Mouse (Mus musculus) layer of hippocampus, adult 2 months (tissue): ENCODE data around the gene Nfasc. TPM values are rescaled to one million over a fixed set of nuclear protein-coding genes. Genes with fewer than 3 reads are reported as not detected.

Experiments
- DNase-seq, 2 experiments: peaks; one replicate each; pipeline ENCODE4 v3.0.0; 2022; ENCODE audit warnings: low spot score in 2 of 2
- H3K27ac ChIP-seq: fragments of 200-600 bp; 2 replicates; pipeline ENCODE4 v1.8.1; 2022
- H3K4me3 ChIP-seq: fragments of 200-600 bp; 2 replicates; pipeline ENCODE4 v1.8.1; 2022; ENCODE audit warnings: mild to moderate bottlenecking
- CTCF ChIP-seq: fragments of 200-600 bp; conservative IDR thresholded peaks from 2 replicates; pipeline ENCODE4 v1.8.1; 2022; ENCODE audit warnings: antibody characterized with exemption, mild to moderate bottlenecking, moderate library complexity
- total RNA-seq, 2 experiments: library from RNA; stranded (reverse); gene quantifications; 2 replicates each; pipeline ENCODE4 v1.2.3; 2021

The Nfasc gene
- total RNA-seq, 2 experiments from 2014 or later: 150 to 169 TPM

DNA sequence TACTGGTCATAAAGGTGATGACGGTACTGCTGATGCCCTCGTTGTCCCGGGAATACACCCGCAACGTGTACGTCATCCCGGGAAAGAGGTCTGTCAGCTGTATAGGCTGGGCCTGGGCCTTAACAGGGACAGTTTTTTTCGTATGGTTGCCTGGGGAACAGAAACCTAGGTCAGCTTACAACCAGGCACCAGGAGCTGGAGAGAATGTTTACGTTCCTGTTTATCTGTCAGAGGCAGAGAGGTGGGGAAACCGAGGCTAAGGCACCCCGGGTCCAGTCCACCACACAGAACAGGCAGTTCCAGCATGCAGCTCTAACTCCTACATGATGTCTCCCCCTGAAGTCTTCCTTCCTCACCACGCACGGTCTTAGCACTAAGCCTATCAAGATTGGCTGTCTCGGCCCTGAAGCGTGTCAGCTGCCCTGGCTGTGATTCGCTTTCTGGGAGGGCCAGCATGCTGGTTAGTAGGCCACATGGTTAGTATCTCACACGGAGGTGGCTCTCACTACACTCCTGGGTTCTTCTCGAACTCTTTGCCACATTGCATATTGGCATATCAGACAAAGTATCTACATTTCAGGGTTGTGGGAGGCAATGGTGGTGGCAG, 158.5 kb downstream of the Nfasc start:
- no peak for TF ChIP-seq CTCF
- Histone ChIP-seq H3K4me3 (no peak overlapping the region), H3K27ac (0 out of 2 replicates have a peak overlapping the region, but pooled peaks have one; percentile 10)
- no peak for DNase-seq

DNA sequence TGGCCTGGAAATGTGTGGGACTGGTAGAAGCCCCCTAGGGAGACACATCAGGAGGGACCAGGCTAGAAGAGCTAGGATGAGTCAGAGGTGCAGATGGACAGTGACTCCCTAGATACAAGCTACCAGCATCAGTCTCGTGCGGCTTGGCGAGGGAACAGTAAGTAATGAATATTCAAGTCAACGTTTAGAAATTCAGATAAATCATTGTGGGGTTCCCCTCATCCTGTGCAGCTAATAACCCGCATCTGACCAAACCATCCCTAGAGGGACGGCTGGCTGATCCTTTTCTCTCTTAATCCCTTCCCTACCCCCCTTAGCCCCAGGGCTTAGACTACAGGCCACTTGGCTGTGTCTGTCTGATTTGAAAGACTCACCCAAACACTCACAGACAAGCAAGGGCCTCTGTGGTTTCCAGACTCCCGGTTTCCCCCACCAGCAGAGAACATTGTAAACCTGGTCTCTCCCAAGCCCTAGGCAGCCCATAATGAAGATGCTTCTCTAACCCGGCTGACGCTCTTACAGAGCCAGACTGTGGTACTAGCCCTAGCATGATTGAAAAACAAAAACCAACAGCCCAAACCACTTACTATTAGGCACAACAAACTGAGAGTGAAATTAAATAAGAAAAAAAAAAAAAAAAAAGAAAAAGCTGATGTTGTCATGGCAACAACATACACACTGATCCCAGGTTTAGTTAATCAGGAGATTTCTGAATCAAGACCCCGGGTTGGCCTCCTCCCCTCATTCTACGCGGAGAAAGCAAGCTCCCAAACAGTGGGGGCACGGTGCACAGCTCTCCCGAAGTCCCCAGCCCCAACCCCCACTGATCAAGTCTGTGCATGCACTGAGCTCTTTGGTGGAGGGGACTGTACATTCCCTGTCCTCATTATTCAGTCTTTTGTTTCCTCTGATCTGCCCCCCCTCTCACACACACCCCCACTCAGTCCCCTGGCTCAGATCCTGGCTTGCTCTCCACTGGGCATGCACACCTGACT, 159.5 kb downstream of the Nfasc start:
- TF ChIP-seq CTCF: no peak
- no peak for DNase-seq
- no peak overlapping the region for H3K4me3 ChIP-seq
- H3K27ac ChIP-seq: peak overlapping the region; percentile 2; the same call in 1 of the 2 replicates

DNA sequence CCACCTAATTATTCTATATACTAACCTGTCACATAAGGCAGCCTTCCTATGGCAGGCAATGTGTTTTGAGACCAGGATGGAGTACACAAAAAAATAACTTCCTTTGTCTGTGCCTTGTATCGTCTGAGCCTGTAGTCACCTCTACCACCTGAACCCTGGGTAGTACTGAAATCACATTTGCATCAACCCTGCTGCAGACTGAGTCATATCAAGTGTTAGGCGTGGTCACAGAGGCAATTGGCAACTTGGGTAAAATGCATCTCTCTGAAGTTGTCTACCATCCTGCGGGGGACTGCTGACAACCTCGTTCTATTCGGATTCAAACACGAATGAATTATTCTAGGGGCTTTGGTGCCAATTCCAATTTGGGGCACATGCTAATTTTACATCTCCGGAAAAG, 161.5 kb downstream of the Nfasc start:
- DNase-seq: no peak
- no peak overlapping the region for H3K27ac ChIP-seq
- no peak overlapping the region for H3K4me3 ChIP-seq
- TF ChIP-seq CTCF: no peak

DNA sequence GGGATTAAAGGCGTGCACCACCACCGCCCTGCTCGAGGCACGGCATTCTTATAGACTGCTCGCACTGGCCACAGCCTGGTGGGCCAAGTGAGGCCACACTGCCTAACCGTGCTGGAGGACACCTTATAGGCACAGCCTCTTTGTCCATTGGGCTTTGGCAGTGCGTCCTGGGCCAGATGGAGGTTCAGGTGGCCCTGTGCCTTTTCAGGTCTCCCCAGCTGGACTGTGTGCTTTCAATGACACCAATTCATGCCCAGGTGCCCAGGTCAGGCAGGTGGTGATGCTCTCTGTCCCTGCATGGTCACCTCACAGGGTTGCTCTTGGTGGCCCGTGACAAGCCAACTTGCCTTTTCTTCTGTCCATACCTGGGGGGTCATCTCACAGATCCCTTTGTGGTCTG, 164.8 kb downstream of the Nfasc start:
- Histone ChIP-seq H3K27ac (no peak overlapping the region), H3K4me3 (no peak overlapping the region)
- no peak for TF ChIP-seq CTCF
- DNase-seq: no peak

DNA sequence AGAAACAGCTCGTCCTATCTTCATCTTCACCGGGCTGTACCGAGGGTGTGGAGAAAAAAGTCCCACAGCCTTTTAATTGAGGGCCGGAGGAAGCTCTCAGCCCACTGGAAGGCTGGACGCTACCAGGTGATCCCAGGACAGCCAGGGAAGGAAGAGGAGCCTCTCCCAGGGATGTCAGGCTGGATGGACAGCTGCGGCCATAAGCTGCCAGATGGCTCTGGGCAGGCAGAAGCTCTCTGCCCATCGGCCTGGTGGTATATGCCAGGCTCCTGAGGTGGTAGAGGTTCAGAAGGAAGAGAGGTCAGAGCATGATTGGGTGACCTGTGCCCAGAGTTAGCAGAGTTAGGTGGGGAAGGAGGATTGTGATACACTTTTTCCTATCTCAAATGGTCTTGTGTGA, 168.7 kb downstream of the Nfasc start:
- H3K4me3 ChIP-seq: no peak overlapping the region
- no peak for DNase-seq
- no peak for TF ChIP-seq CTCF
- no peak overlapping the region for H3K27ac ChIP-seq

DNA sequence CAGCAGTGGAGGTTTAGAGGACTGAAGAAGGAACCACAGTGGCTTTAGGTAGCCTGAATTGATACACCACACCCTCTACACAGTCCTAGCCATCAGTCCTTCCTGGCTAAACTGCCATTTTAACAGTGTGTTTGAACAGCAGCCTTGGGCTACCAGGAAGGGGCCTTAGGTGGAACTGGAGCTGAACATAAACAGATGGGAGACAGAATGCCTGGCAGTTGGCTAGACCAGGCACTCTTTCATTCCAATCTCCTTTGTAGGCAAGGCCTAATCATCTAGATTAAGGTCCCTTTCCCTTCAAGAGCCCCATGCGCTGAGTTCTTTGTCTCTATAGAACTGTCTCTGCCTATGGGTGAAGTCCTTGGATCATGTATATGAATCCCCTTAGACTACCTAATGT, 170.0 kb downstream of the Nfasc start:
- DNase-seq: no peak
- H3K27ac ChIP-seq: no peak overlapping the region; the same call in 1 of the 2 replicates
- no peak for TF ChIP-seq CTCF
- no peak overlapping the region for H3K4me3 ChIP-seq

DNA sequence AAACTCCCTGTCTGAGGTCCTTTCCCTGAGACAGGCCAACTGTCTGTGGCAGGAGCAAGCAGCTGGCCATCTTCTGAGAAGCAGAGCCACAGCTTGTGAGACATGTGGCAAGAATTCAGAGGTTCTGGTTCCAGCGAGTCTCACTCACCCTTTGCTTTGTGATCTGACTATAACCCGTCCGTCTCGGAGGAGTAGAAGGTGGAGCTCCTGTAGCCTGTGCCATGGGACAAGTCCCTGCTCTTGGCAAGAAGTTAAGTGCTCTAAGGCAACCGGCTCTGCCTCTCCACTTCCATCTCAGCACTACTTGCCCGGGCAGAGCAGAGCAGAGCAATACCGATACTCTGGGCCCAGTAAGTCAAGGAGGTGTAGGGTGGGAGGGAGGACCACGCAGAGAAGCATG, 170.7 kb downstream of the Nfasc start:
- H3K27ac ChIP-seq: peak overlapping the region; percentile 55; the same call in 1 of the 2 replicates
- no peak overlapping the region for H3K4me3 ChIP-seq
- no peak for DNase-seq
- no peak for TF ChIP-seq CTCF

DNA sequence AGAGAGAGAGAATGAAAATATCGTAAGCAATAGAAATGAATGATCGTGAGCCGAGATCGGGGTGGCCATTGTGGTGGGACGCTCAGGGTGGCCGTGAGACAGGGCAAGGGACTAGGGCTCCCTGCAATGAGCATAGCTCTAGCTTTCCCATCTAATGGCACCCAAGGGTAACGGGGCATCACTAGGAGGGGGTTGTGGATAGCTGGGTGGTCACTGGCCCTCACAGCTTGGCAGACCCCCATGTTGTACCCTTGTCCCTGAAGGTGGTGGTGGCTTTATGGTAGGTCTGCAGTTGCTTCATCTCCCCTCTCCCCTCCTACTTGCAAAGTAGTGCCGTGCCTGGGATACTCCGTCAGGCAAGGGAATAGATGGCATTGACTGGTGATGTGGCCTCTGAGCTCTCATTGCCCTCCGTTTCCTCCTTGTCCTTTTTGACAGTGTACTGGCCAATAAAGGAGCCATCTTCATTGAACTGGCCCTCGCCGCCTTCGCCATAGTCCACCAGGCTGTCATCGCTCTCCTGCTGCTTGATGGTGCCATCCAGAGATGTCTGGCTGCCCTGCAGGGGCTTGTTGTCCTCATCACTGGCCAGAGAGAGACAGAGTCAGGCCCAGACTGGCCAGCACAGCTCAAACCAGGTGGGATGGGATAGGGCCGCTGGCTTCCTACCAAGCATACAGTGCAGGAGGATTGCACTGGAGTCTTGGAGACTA, 171.4 kb downstream of the Nfasc start:
- H3K4me3 ChIP-seq: no peak overlapping the region
- no peak for DNase-seq
- no peak for TF ChIP-seq CTCF
- peak overlapping the region; percentile 55; the same call in 1 of the 2 replicates for H3K27ac ChIP-seq

DNA sequence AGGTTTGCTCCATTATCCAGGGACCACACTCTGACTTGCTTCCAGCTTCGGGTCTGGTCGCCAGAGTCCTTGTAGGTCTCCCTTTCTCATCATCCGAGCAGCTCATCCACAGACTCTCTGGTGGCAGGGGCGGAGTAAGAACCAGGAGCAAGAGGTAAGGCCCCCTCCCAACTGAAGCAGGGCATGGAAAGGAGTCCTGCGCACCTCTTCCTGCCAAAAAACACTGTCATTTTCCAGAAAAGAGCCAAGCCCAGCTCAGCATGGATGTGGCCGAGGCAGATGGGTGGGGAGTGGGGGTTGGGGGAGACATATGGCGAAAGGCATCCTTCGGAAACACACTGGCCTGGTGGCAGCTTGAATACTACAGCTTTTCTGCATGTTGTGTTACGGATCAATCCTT, 172.1 kb downstream of the Nfasc start:
- TF ChIP-seq CTCF: 0 out of 2 replicates have a peak, but pooled peaks have one; percentile 18
- DNase-seq: peak; percentile 48 to 55
- Histone ChIP-seq H3K4me3 (no peak overlapping the region), H3K27ac (peak overlapping the region; percentile 55; the same call in 1 of the 2 replicates)

DNA sequence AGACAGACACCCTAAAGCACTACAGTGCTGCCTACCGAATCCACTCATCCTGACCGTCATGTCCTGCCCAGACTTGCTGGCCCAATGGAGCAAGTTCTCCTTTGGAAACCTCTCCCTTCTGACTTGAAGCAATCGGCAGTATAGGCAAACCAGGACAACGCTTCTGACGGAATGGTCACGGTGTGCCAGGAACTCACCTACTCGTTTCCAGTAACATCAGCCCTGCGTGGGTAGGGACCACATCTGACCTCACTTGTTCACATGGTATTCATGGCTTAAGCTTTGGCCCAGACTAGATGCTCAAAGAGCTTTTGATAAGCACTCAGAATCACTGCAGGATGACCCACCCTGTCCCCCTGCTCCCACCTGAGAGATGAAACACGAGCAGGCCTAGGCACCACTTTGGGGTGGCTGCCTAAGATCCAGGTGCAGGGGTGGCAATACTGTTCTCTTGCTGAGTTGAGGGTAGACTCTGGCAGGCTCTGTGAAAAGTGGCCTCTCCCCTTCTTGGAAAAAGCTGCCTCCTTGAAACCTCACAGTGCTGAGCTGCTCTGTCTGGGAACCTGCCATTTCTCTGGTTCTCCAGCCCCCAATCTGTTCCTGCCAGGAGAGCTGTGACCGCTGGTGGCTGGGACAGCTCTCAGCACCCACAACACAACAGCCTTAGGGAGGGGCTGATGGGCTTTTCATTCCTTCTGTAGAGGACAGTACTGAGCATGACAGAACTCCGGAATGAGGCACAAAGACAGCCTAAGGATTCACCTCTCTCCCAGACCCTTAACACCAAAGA, 174.1 kb downstream of the Nfasc start:
- no peak for DNase-seq
- no peak for TF ChIP-seq CTCF
- Histone ChIP-seq H3K27ac (0 out of 2 replicates have a peak overlapping the region, but pooled peaks have one; percentile 14), H3K4me3 (no peak overlapping the region)

DNA sequence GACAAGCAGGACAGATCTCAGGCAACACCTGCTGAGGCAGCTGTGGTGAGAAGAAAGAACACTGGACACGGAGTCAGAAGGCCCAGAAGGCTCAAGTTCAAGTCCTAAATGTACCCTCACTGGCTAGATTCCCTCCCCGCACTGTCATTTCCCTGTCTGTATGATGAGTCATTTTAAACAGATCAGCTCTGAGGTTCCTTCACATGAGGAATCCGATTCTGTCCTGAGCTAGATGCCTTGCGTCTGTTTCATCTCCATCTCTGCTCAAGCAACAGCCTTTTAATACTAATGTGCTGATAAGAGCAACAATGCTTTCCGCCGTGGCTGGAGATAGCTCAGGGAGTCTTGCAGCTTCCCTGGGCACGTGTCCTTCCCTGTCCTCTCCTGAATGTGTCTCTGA, 175.8 kb downstream of the Nfasc start:
- H3K4me3 ChIP-seq: no peak overlapping the region
- no peak for TF ChIP-seq CTCF
- no peak for DNase-seq
- peak overlapping the region; percentile 36; the same call in 1 of the 2 replicates for H3K27ac ChIP-seq

DNA sequence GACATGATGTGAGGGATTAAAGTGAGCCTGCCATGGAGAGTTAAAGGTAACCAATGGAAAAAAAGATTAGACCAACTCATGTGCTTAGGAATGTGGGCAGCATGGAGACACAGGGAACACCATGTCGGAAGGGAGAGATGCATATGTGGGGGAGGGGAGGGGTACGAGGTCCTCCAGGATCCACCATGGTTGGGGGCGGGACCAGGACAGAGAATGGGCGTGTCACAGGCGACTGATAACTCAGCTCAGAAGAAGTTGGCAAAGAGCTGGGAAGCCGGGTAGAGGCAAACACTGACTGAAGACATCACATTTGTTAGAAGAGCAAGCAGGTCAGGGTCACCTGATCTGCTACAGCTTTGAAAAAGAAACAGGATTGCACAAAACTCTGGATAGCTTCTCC, 176.7 kb downstream of the Nfasc start:
- no peak for TF ChIP-seq CTCF
- no peak overlapping the region for H3K27ac ChIP-seq
- H3K4me3 ChIP-seq: no peak overlapping the region
- no peak for DNase-seq
